Mouse (Mus musculus) erythroblast, embryonic 14.5 days (primary cell): ENCODE measurements around the gene Zfp748. TPM values are rescaled to one million over a fixed set of nuclear protein-coding genes. Genes with fewer than 3 reads are reported as not detected.
A peak's percentile ranks its signal among the peaks of the same experiment; 100 is the strongest.

ENCODE experiments used
- H3K27me3 ChIP-seq: 2 replicates; pipeline ENCODE4 v1.6.1; 2012; ENCODE audit warnings: inconsistent platforms; ENCODE audit not compliant: control insufficient read depth
- H3K36me3 ChIP-seq: 2 replicates; pipeline ENCODE4 v1.6.1; 2012; ENCODE audit warnings: mild to moderate bottlenecking, inconsistent platforms; ENCODE audit not compliant: control insufficient read depth
- H3K4me1 ChIP-seq: 2 replicates; pipeline ENCODE4 v1.6.1; 2012; ENCODE audit warnings: inconsistent platforms; ENCODE audit not compliant: control insufficient read depth
- H3K4me3 ChIP-seq: replicated peaks from 2 replicates; pipeline ENCODE3; 2012; ENCODE audit warnings: moderate library complexity, mild to moderate bottlenecking, inconsistent platforms
- H3K9me3 ChIP-seq: 2 replicates; pipeline ENCODE4 v1.6.1; 2012; ENCODE audit warnings: low read length, inconsistent platforms, mixed read lengths; ENCODE audit not compliant: control insufficient read depth
- GATA1 ChIP-seq: IDR thresholded peaks from 2 replicates; pipeline ENCODE4 v1.6.1; 2012; ENCODE audit warnings: low read length, inconsistent platforms, mixed read lengths
- TAL1 ChIP-seq: IDR thresholded peaks from 3 replicates; pipeline ENCODE4 v1.6.1; 2012; ENCODE audit warnings: low read length, inconsistent platforms, mixed read lengths
- polyA plus RNA-seq: library from polyadenylated mRNA; stranded (reverse); fragments of >175 nt; gene quantifications from 2 replicates; pipeline ENCODE4 v1.2.3, GENCODE M21; 2012

The Zfp748 gene
- polyA plus RNA-seq: 0.01 TPM in 1 of 2 replicates, not detected in the other

DNA sequence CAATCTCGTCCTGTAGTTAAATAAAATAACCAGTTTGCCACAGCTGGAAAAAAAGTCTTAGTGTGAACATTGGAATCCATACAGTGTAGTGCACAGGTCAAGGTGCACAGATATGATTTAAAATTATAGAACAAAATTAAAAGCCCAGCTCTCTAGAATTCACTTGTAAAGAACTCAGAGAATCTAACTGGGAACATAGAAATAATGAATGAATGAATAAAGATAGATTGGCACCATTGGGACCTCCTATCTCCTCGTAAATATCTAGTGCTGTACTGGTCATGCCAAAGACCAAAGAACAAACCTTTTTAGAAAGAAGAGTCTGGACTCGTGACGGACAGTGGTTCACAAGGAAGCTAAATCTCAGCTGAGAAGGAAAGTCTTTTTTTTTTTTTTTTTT lies at the start of gene Zfp748:
Zfp748 (minus strand) TSS at position 101 of the 400 bp plus-strand sequence.
- TF ChIP-seq TAL1: no peak
- no peak for TF ChIP-seq GATA1
- Histone ChIP-seq H3K4me1 (peaks cover 21% of the 10 kb centered on the region), H3K36me3 (no peaks in the 10 kb centered on the region), H3K4me3 (peak within 1 kb of the TSS; percentile 94), H3K27me3 (no peaks in the 10 kb centered on the region), H3K9me3 (no peaks in the 10 kb centered on the region)

DNA sequence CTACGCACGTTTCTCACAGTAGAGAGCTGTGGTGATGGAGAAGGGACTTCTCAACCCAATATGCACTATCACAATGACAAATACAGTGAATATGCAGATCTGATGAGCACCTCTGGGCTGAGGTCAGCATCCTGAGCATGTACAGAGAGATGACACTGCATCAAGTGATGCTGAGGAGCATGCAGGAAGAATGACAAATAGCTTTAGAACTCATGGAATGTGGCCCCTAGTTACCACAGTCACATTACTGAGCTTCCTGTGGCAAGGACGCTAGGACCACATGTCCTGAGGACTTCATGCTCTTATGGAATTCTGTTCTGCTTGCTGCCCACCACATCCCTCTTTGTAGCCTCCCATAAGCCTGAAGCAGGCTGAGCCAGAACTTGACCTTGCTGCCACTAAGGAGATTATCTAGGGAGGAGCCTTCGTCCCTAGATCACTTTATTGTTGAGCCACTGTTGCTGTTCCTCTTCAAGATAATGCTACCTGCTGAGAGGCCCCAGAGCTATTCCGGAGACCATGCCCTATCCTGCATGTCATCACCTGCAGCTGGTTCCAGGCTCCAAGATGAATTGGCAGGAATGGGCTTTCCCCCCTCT lies 19.1 kb upstream of the Zfp748 start:
- H3K36me3 ChIP-seq: no peaks in the 10 kb centered on the region
- TF ChIP-seq GATA1: no peak
- no peak for TF ChIP-seq TAL1
- H3K9me3 ChIP-seq: no peaks in the 10 kb centered on the region
- H3K4me1 ChIP-seq: no peaks in the 10 kb centered on the region
- no peaks in the 10 kb centered on the region for H3K27me3 ChIP-seq
- no peak overlapping the region for H3K4me3 ChIP-seq

GRCm38 (mm10) chr13:67552505-67553346 lies 904 bp downstream of the Zfp748 start:
- H3K36me3 ChIP-seq: no peaks in the 10 kb centered on the region
- H3K4me3 ChIP-seq: peak overlapping the region; percentile 94
- peaks cover 21% of the 10 kb centered on the region for H3K4me1 ChIP-seq
- TF ChIP-seq TAL1: no peak
- no peak for TF ChIP-seq GATA1
- H3K9me3 ChIP-seq: no peaks in the 10 kb centered on the region
- H3K27me3 ChIP-seq: no peaks in the 10 kb centered on the region

- no peaks in the 10 kb centered on the region for H3K27me3 ChIP-seq
- peaks cover 13% of the 10 kb centered on the region for H3K9me3 ChIP-seq
- no peaks in the 10 kb centered on the region for H3K4me1 ChIP-seq
- peaks cover 44% of the 10 kb centered on the region for H3K36me3 ChIP-seq
- H3K4me3 ChIP-seq: no peak overlapping the region
- TF ChIP-seq GATA1 (no peak), TAL1 (no peak)
Measured at GRCm38 (mm10) chr13:67545941-67546340, 7.7 kb downstream of the Zfp748 start.

DNA sequence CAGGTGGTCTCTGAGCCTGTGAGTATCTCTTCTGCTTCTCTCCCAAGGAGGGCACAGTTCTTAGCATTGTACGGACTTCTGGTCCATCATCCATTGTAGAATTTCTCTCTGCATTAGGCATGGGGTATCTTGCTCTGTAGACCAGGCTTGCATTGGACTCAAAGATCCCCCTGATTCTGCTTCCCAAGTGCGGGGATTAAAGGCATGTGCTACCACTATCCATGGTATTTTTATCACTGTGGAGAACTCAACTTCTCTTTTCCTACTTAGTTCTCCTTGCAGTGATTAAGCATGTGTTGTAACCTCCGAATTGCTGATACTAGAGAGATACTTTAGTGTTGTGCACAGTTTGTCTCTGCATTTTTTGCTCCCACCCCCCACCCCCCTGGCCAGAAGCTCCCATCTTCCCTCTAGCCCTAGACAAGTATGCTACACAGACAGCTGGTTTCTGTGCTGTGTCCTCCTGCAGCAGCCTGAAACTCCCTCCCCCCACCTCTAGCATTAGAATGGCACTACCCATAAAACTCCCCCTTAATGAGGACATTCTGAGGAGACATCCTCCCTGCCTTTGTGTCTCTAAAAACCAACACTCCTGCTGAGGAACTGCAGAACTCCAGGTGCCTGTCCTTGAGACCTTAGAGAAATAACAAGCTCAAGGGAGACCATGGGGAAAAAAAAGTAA lies 26.4 kb downstream of the Zfp748 start:
- Histone ChIP-seq H3K4me3 (no peak overlapping the region), H3K27me3 (no peaks in the 10 kb centered on the region), H3K4me1 (peaks cover 26% of the 10 kb centered on the region), H3K9me3 (no peaks in the 10 kb centered on the region), H3K36me3 (peaks cover 2% of the 10 kb centered on the region; the same call in 1 of the 2 replicates)
- no peak for TF ChIP-seq TAL1

DNA sequence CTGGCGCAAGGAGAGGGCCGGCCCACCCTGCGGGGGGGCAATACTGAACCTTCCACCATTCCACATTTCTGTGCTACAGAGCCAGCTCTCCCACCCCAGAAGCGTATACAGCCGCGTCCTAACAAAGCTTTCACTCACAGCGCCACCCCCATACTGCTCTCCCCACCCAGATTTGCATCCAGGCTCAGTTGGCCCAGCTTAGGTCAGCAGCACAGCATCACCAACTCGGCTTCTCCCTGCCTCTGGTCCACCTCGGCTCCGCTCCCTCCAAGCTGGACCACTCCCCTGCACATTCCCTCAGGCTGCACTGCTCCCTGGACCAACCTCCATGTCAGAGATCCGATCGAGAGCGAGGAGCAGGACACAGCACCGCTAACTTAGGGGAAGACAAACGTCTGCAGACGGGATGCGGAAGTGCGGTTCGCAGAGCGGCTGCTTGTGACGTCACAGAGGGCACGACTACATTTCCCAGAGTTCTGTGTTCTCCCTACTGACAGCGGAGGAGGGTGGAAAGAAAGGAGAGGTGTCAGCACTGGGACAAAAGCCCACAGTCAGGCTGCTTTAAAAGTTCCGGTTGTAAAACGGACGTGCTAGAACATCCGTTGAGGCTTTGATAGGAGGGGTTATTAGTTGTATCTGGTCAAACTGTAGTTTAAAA lies 27.7 kb downstream of the Zfp748 start, which contains the start of the genes Gm26965 and Zfp87:
Gm26965 (minus strand) TSS at position 399 of the 658 bp plus-strand sequence.
Zfp87 (minus strand) TSS at position 425 of the 658 bp plus-strand sequence.
- TF ChIP-seq GATA1 (no peak), TAL1 (no peak)
- Histone ChIP-seq H3K4me1 (peaks cover 26% of the 10 kb centered on the region), H3K36me3 (peaks cover 3% of the 10 kb centered on the region), H3K4me3 (peak within 1 kb of the TSS; percentile 98), H3K27me3 (no peaks in the 10 kb centered on the region), H3K9me3 (no peaks in the 10 kb centered on the region)

- no peaks in the 10 kb centered on the region for H3K36me3 ChIP-seq
- peaks cover 15% of the 10 kb centered on the region for H3K4me1 ChIP-seq
- H3K27me3 ChIP-seq: no peaks in the 10 kb centered on the region
- no peaks in the 10 kb centered on the region for H3K9me3 ChIP-seq
- TF ChIP-seq TAL1 (no peak), GATA1 (no peak)
- no peak overlapping the region for H3K4me3 ChIP-seq
Measured at GRCm38 (mm10) chr13:67500908-67501307, 52.7 kb downstream of the Zfp748 start.

DNA sequence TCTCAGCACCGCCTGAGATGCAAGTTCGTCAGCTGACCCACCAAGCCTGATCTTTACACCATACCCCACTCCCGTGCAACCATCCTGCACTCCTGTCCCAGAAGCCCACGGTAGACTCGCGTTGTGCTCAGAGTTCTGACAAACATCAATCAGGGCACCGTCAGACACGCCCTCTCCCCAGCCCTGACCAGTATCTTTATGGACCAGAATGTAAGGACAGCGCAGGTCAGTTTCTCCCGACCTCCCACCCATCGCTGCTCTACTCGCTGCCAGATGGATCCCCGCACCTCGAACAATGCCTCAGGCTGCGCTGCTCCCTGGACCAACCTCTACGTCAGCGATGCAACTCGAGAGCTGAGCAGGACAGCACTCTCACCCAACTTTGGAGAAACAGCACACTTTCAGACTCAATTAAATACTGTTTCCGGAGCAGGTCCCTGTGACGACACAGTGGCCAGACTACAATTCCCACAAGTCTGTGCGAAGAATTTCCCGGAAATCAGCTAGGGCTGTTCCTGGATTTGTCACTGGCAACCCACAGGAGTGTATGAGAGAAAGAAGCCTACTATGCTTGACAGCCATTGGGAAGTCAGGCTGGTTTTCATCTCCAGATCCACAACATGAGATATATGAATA lies 53.4 kb downstream of the Zfp748 start, which contains the start of gene Zfp58:
Zfp58 (minus strand) TSS at position 472 of the 636 bp plus-strand sequence.
- H3K36me3 ChIP-seq: peaks cover 1% of the 10 kb centered on the region
- no peaks in the 10 kb centered on the region for H3K27me3 ChIP-seq
- peak within 1 kb of the TSS; percentile 86 for H3K4me3 ChIP-seq
- TF ChIP-seq TAL1 (no peak), GATA1 (no peak)
- no peaks in the 10 kb centered on the region for H3K9me3 ChIP-seq
- H3K4me1 ChIP-seq: peaks cover 15% of the 10 kb centered on the region
